Mouse (Mus musculus) lung, postnatal 0 days (tissue): ENCODE results near the gene Clec12b. TPM values are rescaled to one million over a fixed set of nuclear protein-coding genes. Genes with fewer than 3 reads are reported as not detected.
A peak's percentile ranks its signal among the peaks of the same experiment; 100 is the strongest.

Source experiments
- ATAC-seq: fragments of 200-750 bp; cut with Nextera tagmentation; 2 replicates; pipeline ENCODE4 v1.8.0; 2017; ENCODE audit warnings: moderate library complexity
- DNase-seq: peaks from one replicate; pipeline ENCODE4 v3.0.0-alpha.2; 2016; ENCODE audit warnings: low spot score
- H3K27ac ChIP-seq: fragments of 300-500 bp; sonication (generic); 2 replicates; pipeline ENCODE4 v1.5.1; 2014; ENCODE audit warnings: antibody characterized with exemption, mild to moderate bottlenecking, low read length, mixed read lengths
- H3K27me3 ChIP-seq: fragments of 300-500 bp; sonication (generic); replicated peaks from 2 replicates; pipeline ENCODE4 v1.6.1; 2014; ENCODE audit warnings: low read length, mixed read lengths; ENCODE audit not compliant: insufficient read depth
- H3K36me3 ChIP-seq: fragments of 300-500 bp; sonication (generic); 2 replicates; pipeline ENCODE4 v1.6.1; 2014; ENCODE audit warnings: low read length, mixed read lengths; ENCODE audit not compliant: insufficient read depth
- H3K4me1 ChIP-seq: fragments of 300-500 bp; sonication (generic); 2 replicates; pipeline ENCODE4 v1.6.1; 2014; ENCODE audit warnings: antibody characterized with exemption, low read depth, low read length, mixed read lengths; ENCODE audit not compliant: insufficient read depth
- H3K4me2 ChIP-seq: fragments of 300-500 bp; sonication (generic); replicated peaks from 2 replicates; pipeline ENCODE4 v1.6.1; 2014; ENCODE audit warnings: low read depth, mild to moderate bottlenecking, low read length, moderate library complexity, mixed read lengths
- H3K4me3 ChIP-seq: fragments of 300-500 bp; sonication (generic); 2 replicates; pipeline ENCODE4 v1.5.1; 2014; ENCODE audit warnings: low read depth, low read length
- H3K9ac ChIP-seq: fragments of 300-500 bp; sonication (generic); replicated peaks from 2 replicates; pipeline ENCODE4 v1.6.1; 2014; ENCODE audit warnings: low read depth, mild to moderate bottlenecking
- H3K9me3 ChIP-seq: fragments of 300-500 bp; sonication (generic); 2 replicates; pipeline ENCODE4 v1.6.1; 2016; ENCODE audit warnings: low read length, mixed read lengths
- CTCF ChIP-seq: IDR thresholded peaks from 2 replicates; pipeline ENCODE4 v1.5.1; 2016; ENCODE audit warnings: antibody characterized with exemption, mild to moderate bottlenecking
- EP300 ChIP-seq: IDR thresholded peaks from 2 replicates; pipeline ENCODE4 v1.6.1; 2016; ENCODE audit warnings: antibody characterized with exemption, mild to moderate bottlenecking, control low read depth
- WGBS: fragments of 180-500 bp; shearing (Covaris S2); extraction: QIAGEN DNeasy Blood & Tissue Kit; methylation state at CpG from one replicate; pipeline ENCODE4 v1.1.7; 2014; 5-methylcytosine and 5-hydroxymethylcytosine counted together
- polyA plus RNA-seq: library from polyadenylated mRNA; unstranded; fragments of >200 nt; fragmentation: Nextera tagmentation; extraction: Ambion mirVana; gene quantifications from 2 replicates; pipeline ENCODE4 v1.2.1, GENCODE M21; 2015

Gene Clec12b
- polyA plus RNA-seq, 1 experiment from 2014 or later = 1.2 TPM

DNA sequence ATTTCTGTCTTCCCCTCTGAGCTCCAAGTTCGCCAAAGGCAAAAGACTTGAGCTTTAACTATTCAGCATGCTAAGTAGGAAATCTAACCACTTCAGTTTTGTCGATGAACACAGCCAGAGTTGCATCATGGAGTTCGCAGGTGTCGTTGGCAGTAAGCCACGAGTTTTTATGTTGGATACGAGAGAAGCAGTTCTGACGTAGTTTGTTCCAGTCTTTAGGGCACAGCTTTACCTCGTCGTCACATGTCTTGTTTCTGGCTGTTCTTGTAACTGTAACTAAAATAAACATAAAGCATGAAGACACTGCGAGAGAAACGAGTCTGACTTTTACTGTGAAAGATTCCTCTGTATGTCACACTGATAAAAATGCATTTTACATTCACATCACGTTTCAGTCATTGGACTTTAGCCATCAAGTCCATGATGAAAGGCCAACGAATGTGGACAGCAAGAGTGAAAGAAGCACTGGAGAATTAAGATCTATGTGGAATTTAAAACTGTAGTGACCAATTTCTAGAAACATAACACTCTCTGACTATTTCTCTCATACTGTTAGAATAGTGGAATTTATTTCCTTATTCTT lies 59.0 kb downstream of the Clec12b start:
- ATAC-seq = peak; percentile 23; the same call in 1 of the 2 replicates
- Histone ChIP-seq H3K4me2 (no peak overlapping the region), H3K9me3 (no peaks in the 10 kb centered on the region), H3K9ac (no peak overlapping the region), H3K27ac (no peak overlapping the region), H3K4me3 (no peak overlapping the region), H3K36me3 (no peaks in the 10 kb centered on the region), H3K27me3 (no peaks in the 10 kb centered on the region), H3K4me1 (no peaks in the 10 kb centered on the region)
- TF ChIP-seq CTCF (no peak), EP300 (no peak)
- 38% methylated on average over 13 of the region's 13 CpGs for WGBS
- DNase-seq = peak; percentile 36

DNA sequence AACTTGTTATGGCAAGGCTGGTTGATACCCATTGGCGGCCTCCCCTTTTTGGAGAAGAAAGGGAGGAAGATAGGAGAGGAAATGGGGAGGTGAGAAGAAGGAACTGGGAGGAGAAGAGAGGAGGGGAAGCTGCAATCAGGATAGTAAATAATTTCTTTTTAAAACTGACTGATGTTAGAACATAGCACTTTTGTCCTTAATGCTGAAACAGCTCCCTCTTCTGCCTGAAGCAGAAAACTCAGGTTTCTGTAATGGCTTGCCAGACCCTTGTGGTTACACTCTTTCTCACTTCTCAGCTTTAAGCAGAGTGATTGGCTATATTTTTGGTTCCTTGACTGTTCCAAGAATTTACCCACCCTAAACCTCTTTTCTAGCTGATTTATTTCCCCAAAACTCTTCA lies 59.7 kb downstream of the Clec12b start:
- Histone ChIP-seq H3K9me3 (no peaks in the 10 kb centered on the region), H3K36me3 (no peaks in the 10 kb centered on the region), H3K27ac (no peak overlapping the region), H3K9ac (no peak overlapping the region), H3K4me3 (no peak overlapping the region), H3K4me2 (no peak overlapping the region), H3K27me3 (no peaks in the 10 kb centered on the region), H3K4me1 (no peaks in the 10 kb centered on the region)
- DNase-seq (peak; percentile 24), ATAC-seq (no peak)
- TF ChIP-seq CTCF = peak; percentile 19; the same call in 1 of the 2 replicates
- TF ChIP-seq EP300 = no peak
- 56% methylated on average over 1 of the region's 1 CpGs for WGBS

Other genes with a start within 250 kb of the Clec12b start
- gene Clec2d, start 205.3 kb downstream of the Clec12b start, polyA plus RNA-seq = 4.5 and 5.1 TPM in 2 replicates
- gene Cd69, start 110.4 kb downstream of the Clec12b start, polyA plus RNA-seq = 0.39 and 0.48 TPM in 2 replicates
- gene 4922502D21Rik, start 54.1 kb downstream of the Clec12b start, polyA plus RNA-seq = not detected in 2 replicates
- 4.0 and 4.3 TPM in 2 replicates for gene Clec12a, start 43.2 kb downstream of the Clec12b start, polyA plus RNA-seq
- 7.8 and 8.3 TPM in 2 replicates for gene Clec1b, start 11.4 kb upstream of the Clec12b start, polyA plus RNA-seq
- 2.7 and 3.6 TPM in 2 replicates for gene Clec9a, start 23.0 kb upstream of the Clec12b start, polyA plus RNA-seq
- gene Clec1a, start 66.1 kb upstream of the Clec12b start, polyA plus RNA-seq = 111 and 132 TPM in 2 replicates
- 2.7 and 4.3 TPM in 2 replicates for gene Olr1, start 121.3 kb upstream of the Clec12b start, polyA plus RNA-seq
- not detected in 2 replicates for gene Tmem52b, start 126.7 kb upstream of the Clec12b start, polyA plus RNA-seq
- 78.8 and 82.3 TPM in 2 replicates for gene Gabarapl1, start 147.3 kb upstream of the Clec12b start, polyA plus RNA-seq
- 0.08 and 0.29 TPM in 2 replicates for gene Klre1, start 192.0 kb upstream of the Clec12b start, polyA plus RNA-seq
- gene Klrd1, start 205.9 kb upstream of the Clec12b start, polyA plus RNA-seq = 0.93 and 1.4 TPM in 2 replicates
- gene Klrk1, start 238.0 kb upstream of the Clec12b start, polyA plus RNA-seq = 0.57 and 0.71 TPM in 2 replicates